Mouse (Mus musculus) intestine, postnatal 0 days (tissue): ENCODE data around the gene Usp33. TPM values are rescaled to one million over a fixed set of nuclear protein-coding genes. Genes with fewer than 3 reads are reported as not detected.

ENCODE experiments used
- ATAC-seq: fragments of 200-750 bp; cut with Nextera tagmentation; 2 replicates; pipeline ENCODE4 v1.8.0; 2017; ENCODE audit warnings: mild to moderate bottlenecking, moderate TSS enrichment, moderate library complexity
- H3K27ac ChIP-seq: fragments of 300-500 bp; sonication (generic); 2 replicates; pipeline ENCODE4 v1.5.1; 2014; ENCODE audit warnings: mild to moderate bottlenecking, low read depth, low read length, moderate library complexity
- H3K27me3 ChIP-seq: fragments of 300-500 bp; sonication (generic); replicated peaks from 2 replicates; pipeline ENCODE4 v1.6.1; 2014; ENCODE audit warnings: low read length, mixed read lengths; ENCODE audit not compliant: control insufficient read depth, insufficient read depth
- H3K36me3 ChIP-seq: fragments of 300-500 bp; sonication (generic); 2 replicates; pipeline ENCODE4 v1.6.1; 2014; ENCODE audit warnings: mild to moderate bottlenecking, moderate library complexity; ENCODE audit not compliant: control insufficient read depth, insufficient read depth
- H3K4me1 ChIP-seq: fragments of 300-500 bp; sonication (generic); replicated peaks from 2 replicates; pipeline ENCODE4 v1.6.1; 2014; ENCODE audit warnings: antibody characterized with exemption, low read length, mixed read lengths; ENCODE audit not compliant: control insufficient read depth, insufficient read depth
- H3K4me2 ChIP-seq: fragments of 300-500 bp; sonication (generic); replicated peaks from 2 replicates; pipeline ENCODE4 v1.6.1; 2014; ENCODE audit warnings: low read depth, mild to moderate bottlenecking, moderate library complexity
- H3K4me3 ChIP-seq: fragments of 300-500 bp; sonication (generic); 2 replicates; pipeline ENCODE4 v1.5.1; 2014; ENCODE audit warnings: low read depth, low read length
- H3K9ac ChIP-seq: fragments of 300-500 bp; sonication (generic); 2 replicates; pipeline ENCODE4 v1.6.1; 2014; ENCODE audit warnings: mild to moderate bottlenecking, low read depth, low read length
- H3K9me3 ChIP-seq: fragments of 300-500 bp; sonication (generic); 2 replicates; pipeline ENCODE4 v1.6.1; 2016; ENCODE audit warnings: mixed run types; ENCODE audit not compliant: control insufficient read depth
- CTCF ChIP-seq: sonication (generic); IDR thresholded peaks from 2 replicates; pipeline ENCODE4 v1.5.1; 2016; ENCODE audit warnings: low read depth, mild to moderate bottlenecking, control low read depth, antibody characterized with exemption, moderate library complexity
- WGBS: fragments of 180-500 bp; shearing (Covaris S2); extraction: QIAGEN DNeasy Blood & Tissue Kit; methylation state at CpG from one replicate; pipeline ENCODE4 v1.1.7; 2014; 5-methylcytosine and 5-hydroxymethylcytosine counted together
- polyA plus RNA-seq: library from polyadenylated mRNA; unstranded; fragments of >200 nt; fragmentation: Nextera tagmentation; extraction: Ambion mirVana; gene quantifications from 2 replicates; pipeline ENCODE4 v1.2.1, GENCODE M21; 2015

Usp33 gene
- polyA plus RNA-seq, 1 experiment from 2014 or later: 18.7 TPM

DNA sequence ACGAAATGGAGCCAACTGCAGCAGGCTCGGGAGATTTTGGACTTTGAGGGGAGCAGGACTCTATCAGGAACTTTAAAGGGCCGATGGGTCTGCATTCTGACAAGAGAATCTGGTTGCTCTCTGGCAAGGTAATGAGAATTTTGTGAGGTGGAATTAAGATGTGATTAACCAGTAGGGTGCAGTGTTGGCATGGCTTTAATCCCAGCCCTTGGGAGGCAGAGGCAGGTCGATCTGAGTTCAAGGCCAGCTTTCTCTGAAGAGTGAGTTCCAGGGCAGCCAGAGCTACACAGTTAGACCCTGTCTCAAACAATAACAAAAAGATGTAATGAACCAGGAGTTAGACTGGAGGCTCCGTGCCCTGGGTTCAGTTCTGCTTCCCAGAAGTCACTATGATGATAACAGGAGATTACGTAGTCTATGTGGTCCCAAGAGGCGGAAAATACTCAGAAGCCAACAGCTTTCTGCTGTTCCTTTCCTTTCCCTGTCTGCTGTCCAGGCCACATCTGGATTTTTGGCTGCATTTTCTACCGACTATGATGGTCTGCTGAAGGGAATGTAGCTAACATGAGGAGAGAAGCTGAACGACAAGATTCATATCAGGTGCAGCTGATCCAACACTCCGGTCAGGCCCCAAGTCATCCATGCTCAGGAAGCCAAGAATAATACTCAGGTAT, 25.2 kb upstream of the Usp33 start:
- Histone ChIP-seq H3K27ac (no peak overlapping the region), H3K4me3 (no peak overlapping the region), H3K4me1 (no peaks in the 10 kb centered on the region), H3K9me3 (no peaks in the 10 kb centered on the region), H3K4me2 (no peak overlapping the region), H3K9ac (no peak overlapping the region), H3K36me3 (peaks cover 6% of the 10 kb centered on the region; the same call in 1 of the 2 replicates), H3K27me3 (no peaks in the 10 kb centered on the region)
- TF ChIP-seq CTCF: no peak; the same call in 1 of the 2 replicates
- ATAC-seq: no peak
- WGBS: 83% methylated on average over 10 of the region's 10 CpGs

DNA sequence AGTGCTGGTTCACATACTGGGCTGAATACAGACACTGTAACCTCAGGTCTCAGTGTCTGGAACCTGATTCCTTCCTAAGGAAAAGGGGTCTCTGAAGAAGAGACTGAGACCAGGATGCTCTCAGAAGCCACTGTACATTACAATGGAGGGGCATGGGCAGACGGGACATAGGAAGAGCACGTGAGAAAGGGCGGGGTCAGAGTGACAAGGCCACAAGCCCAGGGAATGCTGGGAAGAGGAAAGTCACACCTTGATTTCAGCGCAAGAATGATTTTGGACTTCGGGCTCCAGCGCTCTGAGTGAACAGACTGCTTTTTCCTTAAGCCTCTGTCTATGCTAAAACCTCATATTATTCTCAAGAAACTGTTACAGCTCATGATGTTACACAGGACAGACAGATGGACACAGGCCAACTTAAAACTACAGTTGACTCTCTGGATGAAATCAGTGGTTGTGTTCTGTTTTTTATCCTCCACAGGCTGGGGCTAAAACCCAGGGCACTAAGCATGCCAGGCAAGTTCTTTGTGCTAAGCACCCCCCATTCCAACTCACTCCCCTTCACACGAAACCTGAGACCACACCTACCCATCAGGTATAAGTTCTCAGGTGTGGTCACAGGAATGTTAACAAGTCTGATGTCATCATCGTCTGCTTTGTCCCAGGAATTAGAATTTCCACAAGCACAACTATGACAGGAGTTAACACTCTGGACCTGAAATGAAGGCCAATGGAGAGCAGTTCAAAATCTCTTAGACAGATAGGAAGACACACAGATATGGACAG, 24.3 kb upstream of the Usp33 start:
- Histone ChIP-seq H3K27ac (no peak overlapping the region), H3K4me3 (no peak overlapping the region), H3K27me3 (no peaks in the 10 kb centered on the region), H3K9me3 (no peaks in the 10 kb centered on the region), H3K9ac (no peak overlapping the region), H3K4me1 (no peaks in the 10 kb centered on the region), H3K36me3 (peaks cover 6% of the 10 kb centered on the region; the same call in 1 of the 2 replicates), H3K4me2 (no peak overlapping the region)
- ATAC-seq: peak; percentile 76
- no peak for TF ChIP-seq CTCF
- WGBS: 55% methylated on average over 8 of the region's 8 CpGs

DNA sequence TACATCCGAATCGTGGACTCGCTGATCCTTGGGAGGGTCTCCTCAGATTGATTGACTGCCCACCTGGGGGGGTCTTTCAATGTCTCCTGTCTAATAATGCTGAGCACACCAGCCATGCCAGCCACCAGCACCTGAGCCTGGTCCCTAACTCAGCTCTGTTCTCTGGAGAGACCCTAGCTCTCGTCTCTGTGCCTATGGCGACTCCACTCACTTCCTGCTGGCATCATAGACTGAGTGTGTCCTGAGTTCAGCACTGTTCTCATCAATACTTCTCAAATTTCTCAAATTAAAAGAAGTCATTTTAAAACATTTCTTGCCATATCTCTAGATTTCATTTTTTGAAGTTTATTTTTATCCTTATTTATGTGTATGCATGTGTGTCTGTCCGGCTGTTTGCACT, 14.2 kb upstream of the Usp33 start:
- no peak overlapping the region for H3K9ac ChIP-seq
- no peak overlapping the region for H3K4me3 ChIP-seq
- no peaks in the 10 kb centered on the region for H3K9me3 ChIP-seq
- peaks cover 26% of the 10 kb centered on the region; the same call in 1 of the 2 replicates for H3K36me3 ChIP-seq
- H3K27me3 ChIP-seq: no peaks in the 10 kb centered on the region
- TF ChIP-seq CTCF: no peak
- H3K4me2 ChIP-seq: no peak overlapping the region
- H3K27ac ChIP-seq: no peak overlapping the region
- ATAC-seq: no peak
- WGBS: 91% methylated on average over 3 of the region's 6 CpGs
- H3K4me1 ChIP-seq: no peaks in the 10 kb centered on the region

DNA sequence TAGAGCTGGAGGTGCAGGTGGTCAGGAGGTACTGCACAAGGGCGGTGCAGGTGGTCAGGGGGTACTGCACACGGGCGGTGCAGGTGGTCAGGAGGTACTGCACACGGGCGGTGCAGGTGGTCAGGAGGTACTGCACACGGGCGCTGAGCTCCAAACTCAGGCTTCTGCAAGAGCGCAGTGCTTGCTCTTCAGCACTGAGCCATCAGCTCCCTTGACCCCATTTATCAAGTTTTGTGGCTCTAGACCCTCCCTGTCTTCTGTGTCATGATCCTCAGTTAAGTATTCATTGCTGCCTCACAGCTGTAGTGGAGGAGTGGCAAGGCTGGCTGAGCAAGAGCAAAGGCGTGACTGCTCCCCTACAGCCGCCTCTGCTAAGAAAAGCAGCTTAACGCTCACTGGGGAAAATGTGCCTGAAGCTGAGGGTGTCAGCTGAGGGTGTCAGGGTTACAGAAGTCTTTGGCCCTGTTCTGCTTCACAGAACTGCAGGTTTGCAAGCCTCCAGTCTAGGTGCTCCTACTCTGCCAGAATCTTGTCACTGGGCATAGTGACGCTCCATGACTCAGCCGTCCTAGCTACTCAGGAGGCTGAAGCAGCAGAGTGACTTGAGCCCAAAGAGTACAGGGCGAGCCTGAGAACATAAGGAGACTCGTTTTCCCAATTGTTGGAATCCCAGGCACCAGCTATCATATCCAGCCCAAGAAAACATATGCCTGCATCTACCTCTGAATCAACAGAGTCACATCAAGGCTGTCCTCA, 13.6 kb upstream of the Usp33 start:
- Histone ChIP-seq H3K27me3 (no peaks in the 10 kb centered on the region), H3K4me3 (no peak overlapping the region), H3K27ac (no peak overlapping the region), H3K9ac (no peak overlapping the region), H3K4me2 (no peak overlapping the region), H3K36me3 (peaks cover 32% of the 10 kb centered on the region; the same call in 1 of the 2 replicates), H3K9me3 (no peaks in the 10 kb centered on the region), H3K4me1 (no peaks in the 10 kb centered on the region)
- no peak for ATAC-seq
- 83% methylated on average over 15 of the region's 15 CpGs for WGBS
- TF ChIP-seq CTCF: no peak

DNA sequence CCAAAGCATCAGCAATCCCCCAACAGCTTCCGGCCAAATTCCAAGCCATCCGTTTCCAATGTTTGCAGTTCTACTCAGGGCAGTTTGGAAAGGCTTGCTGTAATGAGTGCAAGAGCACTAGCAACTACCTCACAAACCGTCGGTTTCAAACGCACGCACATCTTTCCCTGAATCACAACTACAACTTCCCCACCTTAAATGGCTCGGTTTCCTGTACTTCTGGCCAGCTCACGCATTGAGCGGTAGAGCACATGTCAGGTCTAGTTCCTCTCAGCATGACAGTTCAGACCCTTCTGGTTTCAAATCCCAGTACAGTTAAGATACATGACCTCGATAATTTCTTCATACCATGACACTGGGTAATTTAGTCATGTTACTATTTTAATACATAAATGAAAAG, 12.6 kb upstream of the Usp33 start:
- H3K36me3 ChIP-seq: peaks cover 34% of the 10 kb centered on the region; the same call in 1 of the 2 replicates
- no peak for ATAC-seq
- H3K4me2 ChIP-seq: no peak overlapping the region
- no peaks in the 10 kb centered on the region for H3K4me1 ChIP-seq
- no peaks in the 10 kb centered on the region for H3K27me3 ChIP-seq
- no peak overlapping the region for H3K27ac ChIP-seq
- no peak for TF ChIP-seq CTCF
- no peak overlapping the region for H3K9ac ChIP-seq
- WGBS: 90% methylated on average over 10 of the region's 10 CpGs
- no peaks in the 10 kb centered on the region for H3K9me3 ChIP-seq
- no peak overlapping the region for H3K4me3 ChIP-seq

DNA sequence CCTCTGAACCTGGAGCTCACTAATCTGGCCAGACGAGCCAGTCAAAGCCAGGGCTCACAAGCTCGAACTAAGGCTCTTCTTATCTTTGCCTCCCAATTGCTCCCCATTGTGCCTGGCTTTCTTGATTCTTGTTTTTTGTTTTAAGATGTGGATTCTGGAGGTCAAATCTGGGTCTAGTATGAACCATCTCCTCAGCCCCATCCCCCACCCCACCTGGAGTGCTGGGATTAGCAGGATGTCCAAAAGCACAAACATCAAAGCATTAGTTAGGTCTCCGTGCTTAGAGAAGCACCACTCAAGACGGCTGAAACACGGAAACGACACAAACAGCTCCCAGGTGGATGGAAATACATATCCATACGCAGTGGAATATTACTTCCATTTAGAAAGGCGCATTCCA, 10.2 kb upstream of the Usp33 start:
- WGBS: 81% methylated on average over 8 of the region's 8 CpGs
- no peak for ATAC-seq
- no peaks in the 10 kb centered on the region for H3K27me3 ChIP-seq
- TF ChIP-seq CTCF: no peak
- no peak overlapping the region for H3K4me2 ChIP-seq
- H3K4me3 ChIP-seq: no peak overlapping the region
- no peak overlapping the region for H3K27ac ChIP-seq
- H3K4me1 ChIP-seq: no peaks in the 10 kb centered on the region
- H3K9ac ChIP-seq: no peak overlapping the region
- no peaks in the 10 kb centered on the region for H3K9me3 ChIP-seq
- H3K36me3 ChIP-seq: peaks cover 34% of the 10 kb centered on the region; the same call in 1 of the 2 replicates
